Mouse (Mus musculus) effector memory CD4-positive, alpha-beta T cell, adult 7 months (primary cell): ENCODE data around the gene Mmel1. TPM values are rescaled to one million over a fixed set of nuclear protein-coding genes. Genes with fewer than 3 reads are reported as not detected.

Source experiments
- polyA plus RNA-seq: library from polyadenylated mRNA; unstranded; fragments of 100-300 nt; shearing (Covaris generic); gene quantifications from one replicate; pipeline ENCODE4 v1.2.1, GENCODE M21; 2017

The Mmel1 gene
- polyA plus RNA-seq = not detected

DNA sequence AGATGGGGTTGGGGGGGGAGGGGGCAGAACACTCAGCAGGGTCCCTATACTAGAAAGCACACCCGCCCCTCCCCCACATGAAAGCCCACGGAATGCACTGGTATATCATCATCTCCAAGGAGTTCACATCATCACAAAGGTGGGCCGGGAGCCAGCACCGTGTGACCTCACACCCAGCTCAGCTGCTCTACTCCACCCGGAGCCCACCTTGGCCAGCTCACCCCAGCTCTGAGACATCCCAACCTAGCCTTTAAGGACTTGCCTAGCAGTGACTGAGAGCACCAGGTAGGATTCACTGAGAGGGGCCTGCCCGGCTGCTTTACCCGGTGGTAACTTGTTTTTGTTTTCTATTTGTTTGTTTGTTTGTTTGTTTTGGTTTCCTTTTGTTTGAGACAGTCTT, at the start of gene Mmel1:
Mmel1 (plus strand) TSS at position 146 of the 400 bp plus-strand sequence.

DNA sequence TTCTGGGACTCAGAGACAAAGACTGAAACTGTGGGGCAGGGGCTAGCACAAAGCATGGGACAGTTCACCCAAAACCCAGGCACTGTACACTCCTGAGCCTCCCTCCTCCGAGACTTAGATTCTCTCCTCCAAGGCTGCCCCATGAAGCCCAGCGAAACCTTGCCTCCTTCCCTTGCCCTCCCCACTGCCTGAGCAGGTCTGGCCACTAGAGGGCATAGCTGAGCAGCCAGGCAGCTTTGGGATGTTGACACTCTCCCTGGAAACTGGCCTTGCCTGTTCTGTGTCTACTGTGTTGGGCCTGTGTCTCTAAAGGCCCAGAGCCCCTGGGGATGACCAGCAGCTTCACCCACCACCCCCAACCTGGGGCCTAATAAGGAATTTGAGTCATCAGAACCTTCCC, 32.2 kb upstream of the Mmel1 start, which contains the start of gene Ttc34:
Ttc34 (plus strand) TSS at position 290 of the 400 bp plus-strand sequence.

DNA sequence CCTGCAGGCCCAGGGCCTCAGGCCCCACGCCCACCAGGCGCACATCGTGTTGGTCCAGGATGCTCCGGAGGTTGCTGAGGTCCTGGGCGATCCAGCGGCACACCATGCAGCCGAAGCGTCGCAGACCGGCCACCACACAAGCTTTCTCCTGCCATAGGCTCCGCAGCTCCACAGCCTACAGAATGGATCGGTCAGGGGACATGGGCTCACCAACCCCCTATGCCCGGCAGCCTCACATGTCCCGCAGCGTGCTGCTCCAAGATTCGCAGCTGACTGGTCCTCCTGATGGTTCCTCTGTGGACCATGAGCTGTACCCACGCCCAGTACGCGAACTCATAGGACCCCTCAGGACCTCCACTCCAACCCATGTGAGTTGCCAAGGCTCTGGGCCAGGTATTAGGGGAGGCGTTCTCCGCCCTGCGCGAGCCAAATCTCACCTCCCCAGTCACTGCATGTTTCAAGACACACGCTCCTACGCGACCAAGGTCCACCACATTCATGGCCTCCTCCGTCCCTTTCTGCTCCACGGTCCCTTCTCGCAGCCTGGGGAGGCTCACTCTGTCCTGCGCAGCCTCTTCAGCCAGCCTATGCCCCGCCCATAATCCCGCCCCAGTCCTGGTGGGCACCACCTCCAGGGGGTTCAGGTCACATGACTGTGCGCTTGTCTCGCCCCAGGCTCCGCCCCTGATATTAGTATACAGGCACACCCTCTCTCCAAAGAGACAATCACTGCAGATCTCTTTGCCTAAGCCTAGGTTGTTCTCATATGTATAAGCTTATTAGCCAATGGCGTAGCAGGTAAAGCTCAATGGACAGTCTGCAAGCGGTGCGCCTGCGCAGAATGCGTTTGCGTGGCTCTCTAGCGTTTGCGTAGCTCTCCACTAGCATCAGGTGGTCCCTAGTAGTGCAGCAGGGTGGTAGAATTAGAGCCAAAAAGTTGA, 29.4 kb downstream of the Mmel1 start, which contains the start of gene Fam213b:
Fam213b (minus strand) TSS at position 630 of the 941 bp plus-strand sequence.

DNA sequence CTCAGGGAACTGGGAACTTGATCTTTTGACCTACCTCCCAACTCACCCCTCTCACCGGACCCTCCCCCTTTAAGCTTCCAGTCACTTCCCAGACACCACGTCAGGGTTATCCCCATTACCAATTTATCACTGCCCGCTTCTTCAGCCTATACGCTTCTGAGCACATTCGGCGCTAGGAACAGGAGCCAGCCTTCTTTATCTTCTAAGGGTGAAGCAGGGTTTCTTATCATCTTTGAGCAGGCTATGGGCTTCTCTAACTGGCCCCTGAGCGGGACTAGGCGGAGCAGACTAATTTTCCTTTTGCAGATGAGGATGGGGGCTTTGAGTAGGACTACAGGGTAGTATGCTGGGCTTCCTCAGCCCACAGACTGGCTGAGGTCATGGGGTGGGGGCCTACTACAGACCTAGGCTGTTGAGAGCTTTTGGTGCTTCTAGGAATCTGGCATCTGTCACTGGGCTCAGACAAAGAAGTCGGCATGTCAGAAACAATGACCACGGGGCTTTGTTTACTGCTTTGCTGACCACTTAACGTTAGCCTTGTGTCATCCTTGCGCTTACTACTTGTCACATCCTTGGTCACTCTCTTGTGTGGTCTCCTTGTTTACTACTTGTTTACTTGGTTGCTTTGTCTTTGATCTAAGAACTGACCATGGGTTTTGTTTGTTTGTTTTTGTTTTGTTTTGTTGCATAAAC, 59.2 kb downstream of the Mmel1 start, which contains the start of gene Tnfrsf14:
Tnfrsf14 (minus strand) TSS at position 169 of the 693 bp plus-strand sequence.

Other genes with a start within 250 kb of the Mmel1 start
- 0.74 TPM for gene Prdm16, start 232.7 kb upstream of the Mmel1 start, polyA plus RNA-seq
- not detected for gene Actrt2, start 201.7 kb upstream of the Mmel1 start, polyA plus RNA-seq
- gene Ttc34, start 32.1 kb upstream of the Mmel1 start, polyA plus RNA-seq = 0.20 TPM
- gene Fam213b, start 29.6 kb downstream of the Mmel1 start, polyA plus RNA-seq = 6.7 TPM
- 8.7 TPM for gene Tnfrsf14, start 59.0 kb downstream of the Mmel1 start, polyA plus RNA-seq
- 0.43 TPM for gene Hes5, start 91.3 kb downstream of the Mmel1 start, polyA plus RNA-seq
- 54.9 TPM for gene Pank4, start 94.5 kb downstream of the Mmel1 start, polyA plus RNA-seq
- gene Plch2, start 187.2 kb downstream of the Mmel1 start, polyA plus RNA-seq = 0.17 TPM
- gene Pex10, start 197.4 kb downstream of the Mmel1 start, polyA plus RNA-seq = 3.1 TPM
- 130 TPM for gene Rer1, start 216.8 kb downstream of the Mmel1 start, polyA plus RNA-seq
- 2.1 TPM for gene Morn1, start 217.0 kb downstream of the Mmel1 start, polyA plus RNA-seq